Mouse (Mus musculus) lung, adult 2 months (tissue): ENCODE data around the gene Nat9.

Experiments
- CTCF ChIP-seq: fragments of 200-500 bp; IDR thresholded peaks from 2 replicates; pipeline ENCODE4 v1.5.1; 2011; ENCODE audit warnings: mild to moderate bottlenecking, low read length, control low read depth; ENCODE audit not compliant: insufficient read depth
- POLR2A ChIP-seq: fragments of 200-500 bp; IDR thresholded peaks from 2 replicates; pipeline ENCODE4 v1.6.1; 2011; ENCODE audit warnings: low read depth, mild to moderate bottlenecking, control low read depth, low read length, borderline replicate concordance; ENCODE audit errors: extremely low read depth

DNA sequence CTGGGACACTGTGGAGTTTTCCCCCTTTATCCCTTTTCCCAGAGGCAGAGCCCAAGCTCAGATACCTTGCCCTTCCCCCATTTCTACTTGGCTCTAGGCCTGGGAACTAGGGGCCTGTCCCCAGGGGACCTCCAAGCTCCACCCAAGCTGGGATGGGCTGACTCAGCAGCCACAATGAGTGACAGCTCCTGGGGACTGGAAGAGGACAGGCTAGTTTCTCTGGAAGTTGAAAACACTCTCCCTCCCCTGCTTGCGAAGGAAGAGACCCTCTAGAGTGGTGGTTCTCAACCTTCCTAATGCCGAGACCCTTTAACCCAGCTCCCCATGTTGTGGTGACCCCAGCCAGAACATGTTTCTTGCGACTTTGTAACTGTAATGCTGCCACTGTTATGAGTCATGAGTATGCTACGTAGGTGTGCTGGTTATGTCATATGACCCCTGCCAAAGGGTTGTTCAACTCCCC, 14.8 kb downstream of the Nat9 start:
- TF ChIP-seq CTCF (no peak), POLR2A (no peak)
